Mouse (Mus musculus) MEL (cell line): Measurements from ENCODE around the gene Tnfaip1.
"Not testable (repeated sequence)": the region's sequence is repeated elsewhere in the genome, so short reads cannot be mapped to it uniquely, and the experiment has no call there.

Experiments used
- BHLHE40 ChIP-seq: IDR thresholded peaks from 2 replicates; pipeline ENCODE4 v1.6.1; 2012; ENCODE audit warnings: low read depth, mild to moderate bottlenecking, inconsistent platforms, low read length, improper control_type of control experiment, borderline replicate concordance
- CHD2 ChIP-seq: IDR thresholded peaks from 2 replicates; pipeline ENCODE4 v1.6.1; 2011; ENCODE audit warnings: low read length, improper control_type of control experiment
- CTCF ChIP-seq, 3 experiments: IDR thresholded peaks in 2 of 3; conservative IDR thresholded peaks in 1 of 3; 2 replicates each; pipeline ENCODE4 v1.5.1; 2011 to 2012; ENCODE audit warnings: low read length in 3 of 3, low read depth in 2 of 3, mild to moderate bottlenecking in 2 of 3, improper control_type of control experiment in 1 of 3, inconsistent platforms in 1 of 3, mixed read lengths in 1 of 3, moderate library complexity in 1 of 3; ENCODE audit not compliant: control insufficient read depth in 1 of 3, insufficient read depth in 1 of 3, poor library complexity in 1 of 3, severe bottlenecking in 1 of 3
- EP300 ChIP-seq, 2 experiments: IDR thresholded peaks; 2 replicates each; pipeline ENCODE4 v1.6.1; 2011; ENCODE audit warnings: improper control_type of control experiment in 2 of 2, low read length in 2 of 2, low read depth in 1 of 2, mild to moderate bottlenecking in 1 of 2
- HCFC1 ChIP-seq: IDR thresholded peaks from 2 replicates; pipeline ENCODE4 v1.6.1; 2012; ENCODE audit warnings: low read depth, mild to moderate bottlenecking, inconsistent platforms, low read length, improper control_type of control experiment, moderate library complexity
- JUND ChIP-seq: IDR thresholded peaks from 2 replicates; pipeline ENCODE4 v1.6.1; 2011; ENCODE audit warnings: low read depth, mild to moderate bottlenecking, improper control_type of control experiment, low read length
- KAT2A ChIP-seq: conservative IDR thresholded peaks from 2 replicates; pipeline ENCODE4 v1.6.1; 2012; ENCODE audit warnings: low read depth, low read length, improper control_type of control experiment, inconsistent platforms
- MAX ChIP-seq: IDR thresholded peaks from 2 replicates; pipeline ENCODE4 v1.6.1; 2011; ENCODE audit warnings: low read length, improper control_type of control experiment
- POLR2A ChIP-seq, 2 experiments: IDR thresholded peaks; 2 replicates each; pipeline ENCODE4 v1.6.1; 2011 to 2012; ENCODE audit warnings: low read length in 2 of 2, mild to moderate bottlenecking in 2 of 2, control low read depth in 1 of 2, improper control_type of control experiment in 1 of 2, low read depth in 1 of 2, moderate library complexity in 1 of 2; ENCODE audit not compliant: control insufficient read depth in 1 of 2, insufficient read depth in 1 of 2, poor library complexity in 1 of 2

DNA sequence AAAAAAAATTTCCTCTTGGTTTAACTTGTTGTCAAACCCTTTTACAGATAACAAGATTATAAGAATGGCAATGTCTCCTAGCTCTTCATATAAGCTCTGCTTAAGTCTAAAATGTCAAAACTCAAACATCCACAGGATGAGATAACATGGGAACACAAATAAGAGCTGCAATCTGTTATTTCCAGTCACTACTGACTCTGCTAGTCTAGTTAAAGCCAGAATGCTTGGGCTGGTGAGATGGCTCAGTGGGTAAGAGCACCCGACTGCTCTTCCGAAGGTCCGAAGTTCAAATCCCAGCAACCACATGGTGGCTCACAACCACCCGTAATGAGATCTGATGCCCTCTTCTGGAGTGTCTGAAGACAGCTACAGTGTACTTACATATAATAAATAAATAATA is 37.9 kb upstream of the Tnfaip1 start:
- TF ChIP-seq POLR2A (IDR thresholded peaks at IDR 0.05; ENCODE audit: control insufficient read depth in 1 of 2, insufficient read depth in 1 of 2, low read depth in 1 of 2, low read length in 2 of 2, poor library complexity in 1 of 2); EP300 (IDR thresholded peaks at IDR 0.05; ENCODE audit: low read depth in 1 of 2, low read length in 2 of 2); HCFC1; CTCF (IDR thresholded peaks at IDR 0.05 in 2 of 3, conservative IDR thresholded peaks at IDR 0.05 in 1 of 3; ENCODE audit: control insufficient read depth in 1 of 3, insufficient read depth in 1 of 3, low read depth in 2 of 3, low read length in 3 of 3, poor library complexity in 1 of 3, severe bottlenecking in 1 of 3); BHLHE40; KAT2A; JUND; CHD2; MAX: not testable (repeated sequence)
